Mouse (Mus musculus) CH12.LX (cell line): ENCODE measurements around the gene Btbd6.
A peak's percentile ranks its signal among the peaks of the same experiment; 100 is the strongest.

ENCODE experiments used
- CTCF ChIP-seq, 2 experiments: IDR thresholded peaks in 1 of 2; conservative IDR thresholded peaks in 1 of 2; 2 replicates each; pipeline ENCODE4 v1.5.1; 2011 to 2012; ENCODE audit warnings: low read depth in 2 of 2, low read length in 2 of 2, improper control_type of control experiment in 1 of 2, inconsistent platforms in 1 of 2, mild to moderate bottlenecking in 1 of 2, moderate library complexity in 1 of 2
- EP300 ChIP-seq: IDR thresholded peaks from 2 replicates; pipeline ENCODE4 v1.6.1; 2011; ENCODE audit warnings: low read length, improper control_type of control experiment
- ETS1 ChIP-seq: conservative IDR thresholded peaks from 2 replicates; pipeline ENCODE4 v1.6.1; 2012; ENCODE audit warnings: low read depth, mild to moderate bottlenecking, inconsistent platforms, low read length, improper control_type of control experiment, moderate library complexity
- MXI1 ChIP-seq: IDR thresholded peaks from 2 replicates; pipeline ENCODE4 v1.6.1; 2011; ENCODE audit warnings: mild to moderate bottlenecking, low read depth, low read length, improper control_type of control experiment
- POLR2A ChIP-seq: IDR thresholded peaks from 2 replicates; pipeline ENCODE4 v1.6.1; 2011; ENCODE audit warnings: low read depth, mild to moderate bottlenecking, improper control_type of control experiment, low read length
- ZC3H11A ChIP-seq: IDR thresholded peaks from 2 replicates; pipeline ENCODE4 v1.6.1; 2012; ENCODE audit warnings: low read depth, mild to moderate bottlenecking, inconsistent platforms, low read length, improper control_type of control experiment
- ZKSCAN1 ChIP-seq: IDR thresholded peaks from 2 replicates; pipeline ENCODE4 v1.6.1; 2012; ENCODE audit warnings: low read depth, inconsistent platforms, low read length, improper control_type of control experiment, borderline replicate concordance

- TF ChIP-seq POLR2A (no peak), ZKSCAN1 (no peak), ZC3H11A (no peak), CTCF (conservative IDR thresholded peaks at IDR 0.05 in 1 of 2, IDR thresholded peaks at IDR 0.05 in 1 of 2; ENCODE audit: low read depth in 2 of 2, low read length in 2 of 2) (peak; percentile 85 to 90), ETS1 (no peak), MXI1 (no peak), EP300 (no peak)
Measured at GRCm38 (mm10) chr12:112955800-112956199, 20.5 kb upstream of the Btbd6 start.
